Mouse (Mus musculus) intestine, embryonic 16.5 days (tissue): ENCODE results near the gene Foxj1. TPM values are rescaled to one million over a fixed set of nuclear protein-coding genes. Genes with fewer than 3 reads are reported as not detected.
A peak's percentile ranks its signal among the peaks of the same experiment; 100 is the strongest.
"Not testable (repeated sequence)": the region's sequence is repeated elsewhere in the genome, so short reads cannot be mapped to it uniquely, and the experiment has no call there.

Experiments
- ATAC-seq: fragments of 200-750 bp; cut with Nextera tagmentation; 2 replicates; pipeline ENCODE4 v1.8.0; 2017; ENCODE audit warnings: moderate TSS enrichment, moderate library complexity
- H3K27ac ChIP-seq: fragments of 300-500 bp; sonication (generic); 2 replicates; pipeline ENCODE4 v1.5.1; 2014; ENCODE audit warnings: mild to moderate bottlenecking, low read length
- H3K27me3 ChIP-seq: fragments of 300-500 bp; sonication (generic); replicated peaks from 2 replicates; pipeline ENCODE4 v1.6.1; 2014; ENCODE audit warnings: low read length, control low read depth, mixed read lengths; ENCODE audit not compliant: control insufficient read depth, insufficient read depth
- H3K36me3 ChIP-seq: fragments of 300-500 bp; sonication (generic); 2 replicates; pipeline ENCODE4 v1.6.1; 2014; ENCODE audit warnings: low read length, control low read depth; ENCODE audit not compliant: control insufficient read depth, insufficient read depth
- H3K4me1 ChIP-seq: fragments of 300-500 bp; sonication (generic); 2 replicates; pipeline ENCODE4 v1.6.1; 2014; ENCODE audit warnings: low read length, control low read depth, mixed read lengths; ENCODE audit not compliant: control insufficient read depth, insufficient read depth
- H3K4me2 ChIP-seq: fragments of 300-500 bp; sonication (generic); 2 replicates; pipeline ENCODE4 v1.6.1; 2014; ENCODE audit warnings: low read depth, low read length, control low read depth
- H3K4me3 ChIP-seq: fragments of 300-500 bp; sonication (generic); 2 replicates; pipeline ENCODE4 v1.5.1; 2014; ENCODE audit warnings: mild to moderate bottlenecking, low read length
- H3K9ac ChIP-seq: fragments of 300-500 bp; sonication (generic); 2 replicates; pipeline ENCODE4 v1.6.1; 2014; ENCODE audit warnings: low read depth, low read length
- H3K9me3 ChIP-seq: fragments of 300-500 bp; sonication (generic); 2 replicates; pipeline ENCODE4 v1.6.1; 2016; ENCODE audit warnings: low read length, control low read depth; ENCODE audit not compliant: control insufficient read depth
- WGBS: fragments of 180-500 bp; shearing (Covaris S2); extraction: QIAGEN DNeasy Blood & Tissue Kit; methylation state at CpG from one replicate; pipeline ENCODE4 v1.1.7; 2014; 5-methylcytosine and 5-hydroxymethylcytosine counted together
- polyA plus RNA-seq: library from polyadenylated mRNA; unstranded; fragments of >200 nt; fragmentation: Nextera tagmentation; extraction: Ambion mirVana; gene quantifications from 2 replicates; pipeline ENCODE4 v1.2.1, GENCODE M21; 2015

The Foxj1 gene
- 0.27 and 0.36 TPM in 2 replicates for polyA plus RNA-seq

- peaks cover 36% of the 10 kb centered on the region for H3K4me1 ChIP-seq
- peak within 1 kb of the TSS; percentile 18 for H3K27ac ChIP-seq
- ATAC-seq, result peak; percentile 89
These were observed at the start of gene Foxj1 for GRCm38 (mm10) chr11:116335244-116336036. Foxj1 (minus strand) TSS chr11:116335399.

GRCm38 (mm10) chr11:116384171-116384570 is 49.0 kb upstream of the Foxj1 start:
- H3K27ac ChIP-seq, result no peak overlapping the region
- H3K4me1 ChIP-seq, result peaks cover 14% of the 10 kb centered on the region
- ATAC-seq, result no peak
- H3K4me2 ChIP-seq, result no peak overlapping the region
- H3K9ac ChIP-seq, result no peak overlapping the region
- no peak overlapping the region for H3K4me3 ChIP-seq
- WGBS, result 85% methylated on average over 11 of the region's 11 CpGs
- H3K36me3 ChIP-seq, result no peaks in the 10 kb centered on the region
- H3K9me3 ChIP-seq, result no peaks in the 10 kb centered on the region
- H3K27me3 ChIP-seq, result no peaks in the 10 kb centered on the region

More at GRCm38 (mm10) chr11:116335244-116336036, at the start of gene Foxj1:
- Histone ChIP-seq H3K9ac (peak within 1 kb of the TSS; percentile 77), H3K4me2 (peak within 1 kb of the TSS; percentile 100), H3K27me3 (peaks cover 15% of the 10 kb centered on the region), H3K4me3 (peak within 1 kb of the TSS; percentile 70), H3K9me3 (no peaks in the 10 kb centered on the region), H3K36me3 (no peaks in the 10 kb centered on the region)
- under 1% methylated on average over 57 of the region's 61 CpGs for WGBS

- not testable (repeated sequence) for H3K9ac ChIP-seq, H3K27ac ChIP-seq, H3K9me3 ChIP-seq, H3K36me3 ChIP-seq, ATAC-seq, H3K4me2 ChIP-seq, H3K4me3 ChIP-seq, H3K27me3 ChIP-seq
- peaks cover 14% of the 10 kb centered on the region for H3K4me1 ChIP-seq
- WGBS, result 81% methylated on average over 5 of the region's 5 CpGs
These were observed 47.9 kb upstream of the Foxj1 start for GRCm38 (mm10) chr11:116383070-116383469.

- Histone ChIP-seq H3K27ac (no peak overlapping the region), H3K27me3 (no peaks in the 10 kb centered on the region), H3K9me3 (no peaks in the 10 kb centered on the region), H3K4me3 (no peak overlapping the region), H3K9ac (no peak overlapping the region), H3K36me3 (no peaks in the 10 kb centered on the region), H3K4me1 (no peaks in the 10 kb centered on the region), H3K4me2 (no peak overlapping the region)
- WGBS, result 84% methylated on average over 7 of the region's 7 CpGs
- ATAC-seq, result no peak
These were observed 45.6 kb upstream of the Foxj1 start for GRCm38 (mm10) chr11:116380767-116381166.

GRCm38 (mm10) chr11:116379530-116379929 is 44.3 kb upstream of the Foxj1 start:
- H3K27ac ChIP-seq, result no peak overlapping the region
- 84% methylated on average over 6 of the region's 6 CpGs for WGBS
- no peak overlapping the region for H3K4me3 ChIP-seq
- H3K4me1 ChIP-seq, result no peaks in the 10 kb centered on the region
- no peaks in the 10 kb centered on the region for H3K36me3 ChIP-seq
- H3K4me2 ChIP-seq, result no peak overlapping the region
- H3K9me3 ChIP-seq, result no peaks in the 10 kb centered on the region
- H3K9ac ChIP-seq, result no peak overlapping the region
- no peaks in the 10 kb centered on the region for H3K27me3 ChIP-seq
- no peak for ATAC-seq

- H3K27me3 ChIP-seq, result no peaks in the 10 kb centered on the region
- 59% methylated on average over 7 of the region's 7 CpGs for WGBS
- H3K27ac ChIP-seq, result no peak overlapping the region
- no peaks in the 10 kb centered on the region for H3K9me3 ChIP-seq
- H3K36me3 ChIP-seq, result no peaks in the 10 kb centered on the region
- no peak overlapping the region for H3K9ac ChIP-seq
- ATAC-seq, result no peak
- H3K4me2 ChIP-seq, result no peak overlapping the region
- no peak overlapping the region for H3K4me3 ChIP-seq
- no peaks in the 10 kb centered on the region; the same call in 1 of the 2 replicates for H3K4me1 ChIP-seq
These were observed 41.9 kb upstream of the Foxj1 start for GRCm38 (mm10) chr11:116376945-116377661.

- Histone ChIP-seq H3K27ac (no peak overlapping the region; the same call in 1 of the 2 replicates), H3K4me2 (no peak overlapping the region), H3K36me3 (no peaks in the 10 kb centered on the region), H3K4me1 (peaks cover 3% of the 10 kb centered on the region; the same call in 1 of the 2 replicates), H3K9ac (no peak overlapping the region), H3K4me3 (no peak overlapping the region), H3K27me3 (no peaks in the 10 kb centered on the region), H3K9me3 (no peaks in the 10 kb centered on the region)
- 0 out of 2 replicates have a peak, but pooled peaks have one; percentile 29 for ATAC-seq
- WGBS, result 72% methylated on average over 4 of the region's 4 CpGs
These were observed 36.8 kb upstream of the Foxj1 start for GRCm38 (mm10) chr11:116371894-116372450.

- Histone ChIP-seq H3K36me3 (no peaks in the 10 kb centered on the region), H3K27ac (no peak overlapping the region), H3K4me1 (peaks cover 3% of the 10 kb centered on the region; the same call in 1 of the 2 replicates), H3K4me3 (no peak overlapping the region), H3K9me3 (no peaks in the 10 kb centered on the region), H3K4me2 (no peak overlapping the region), H3K27me3 (no peaks in the 10 kb centered on the region), H3K9ac (no peak overlapping the region)
- ATAC-seq, result no peak
- WGBS, result 42% methylated on average over 5 of the region's 5 CpGs
These were observed 34.4 kb upstream of the Foxj1 start for GRCm38 (mm10) chr11:116369633-116370032.

GRCm38 (mm10) chr11:116369051-116369450 is 33.9 kb upstream of the Foxj1 start:
- Histone ChIP-seq H3K27me3 (no peaks in the 10 kb centered on the region), H3K27ac (no peak overlapping the region), H3K9ac (no peak overlapping the region), H3K4me3 (no peak overlapping the region), H3K4me1 (peaks cover 3% of the 10 kb centered on the region; the same call in 1 of the 2 replicates), H3K36me3 (no peaks in the 10 kb centered on the region), H3K4me2 (no peak overlapping the region), H3K9me3 (no peaks in the 10 kb centered on the region)
- no peak for ATAC-seq
- WGBS, result 85% methylated on average over 14 of the region's 14 CpGs
